Mouse (Mus musculus): ENCODE data around the gene Slc6a9. TPM values are rescaled to one million over a fixed set of nuclear protein-coding genes. Genes with fewer than 3 reads are reported as not detected.

The Slc6a9 gene
- polyA plus RNA-seq, 1 experiment from 2014 or later, result 7.4 TPM

DNA sequence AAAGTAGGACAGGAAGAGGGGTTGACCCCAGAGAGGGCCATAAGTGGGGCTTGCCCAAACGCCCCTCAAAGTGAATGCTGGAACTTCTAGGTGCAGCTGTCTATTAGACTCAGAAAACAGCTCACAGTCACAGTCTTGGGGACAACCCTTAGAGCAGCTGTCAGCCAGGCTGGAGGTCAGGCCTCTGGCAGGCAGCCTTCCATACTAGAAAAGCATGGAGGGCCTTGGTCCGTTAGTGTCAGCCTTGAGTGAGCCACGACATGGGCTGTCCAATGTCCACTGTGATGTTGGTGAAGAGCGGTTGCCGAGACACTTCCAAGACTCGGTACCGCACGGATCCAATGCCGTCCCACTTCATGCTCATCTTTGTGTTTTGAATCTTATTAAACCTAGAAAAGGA lies 39.3 kb downstream of the Slc6a9 start:
- WGBS, result 92% methylated on average over 9 of the region's 9 CpGs

DNA sequence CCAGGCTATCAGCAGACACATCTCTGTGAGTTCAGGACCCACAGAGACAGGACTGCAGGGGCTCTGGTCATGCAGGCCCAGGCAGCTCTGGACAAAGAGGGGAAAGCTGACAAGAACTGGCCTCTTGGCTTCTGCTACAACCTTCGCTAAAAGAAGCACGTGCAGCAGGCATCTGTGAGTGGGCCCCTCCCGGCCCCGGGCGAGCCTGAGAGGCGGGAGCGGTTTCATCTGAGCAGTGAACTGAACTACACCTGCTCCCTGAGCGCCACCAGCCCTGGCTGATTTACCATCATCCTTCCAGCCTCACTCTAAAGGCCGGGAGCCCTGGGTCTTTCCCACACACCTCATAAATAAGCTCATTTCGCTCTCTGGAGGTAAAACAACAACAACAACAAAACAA lies 44.0 kb downstream of the Slc6a9 start:
- no peaks in the 10 kb centered on the region for H3K27me3 ChIP-seq (ENCODE audit: control insufficient read depth, insufficient read depth, low read length)
- H3K4me1 ChIP-seq (ENCODE audit: control insufficient read depth, insufficient read depth, low read length), result peaks cover 8% of the 10 kb centered on the region
- H3K36me3 ChIP-seq (ENCODE audit: control insufficient read depth, insufficient read depth, low read length), result peaks cover 15% of the 10 kb centered on the region
- no peak overlapping the region for H3K9ac ChIP-seq (ENCODE audit: low read length)
- no peak overlapping the region for H3K4me2 ChIP-seq (ENCODE audit: low read depth)
- 70% methylated on average over 10 of the region's 10 CpGs for WGBS
- no peak for ATAC-seq (ENCODE audit: insufficient read depth, low FRiP score, low TSS enrichment)
- DNase-seq (ENCODE audit: low spot score), result no peak
- no peak overlapping the region for H3K27ac ChIP-seq (ENCODE audit: low read depth, low read length)
- no peak overlapping the region for H3K4me3 ChIP-seq (ENCODE audit: low read depth, low read length)
- no peaks in the 10 kb centered on the region for H3K9me3 ChIP-seq (ENCODE audit: control insufficient read depth, low read length)

More for the DNA sequence above, 39.3 kb downstream of the Slc6a9 start:
- no peaks in the 10 kb centered on the region for H3K9me3 ChIP-seq (ENCODE audit: control insufficient read depth, low read length)
- H3K27me3 ChIP-seq (ENCODE audit: control insufficient read depth, insufficient read depth, low read length), result no peaks in the 10 kb centered on the region
- H3K27ac ChIP-seq (ENCODE audit: low read depth, low read length), result no peak overlapping the region
- no peak overlapping the region for H3K4me2 ChIP-seq (ENCODE audit: low read depth)
- no peak for DNase-seq (ENCODE audit: low spot score)
- ATAC-seq (ENCODE audit: insufficient read depth, low FRiP score, low TSS enrichment), result no peak
- H3K36me3 ChIP-seq (ENCODE audit: control insufficient read depth, insufficient read depth, low read length), result peaks cover 13% of the 10 kb centered on the region
- H3K4me3 ChIP-seq (ENCODE audit: low read depth, low read length), result no peak overlapping the region
- H3K4me1 ChIP-seq (ENCODE audit: control insufficient read depth, insufficient read depth, low read length), result peaks cover 9% of the 10 kb centered on the region; the same call in 1 of the 2 replicates
- no peak overlapping the region for H3K9ac ChIP-seq (ENCODE audit: low read length)

- Histone ChIP-seq H3K4me3 (ENCODE audit: low read depth, low read length) (no peak overlapping the region), H3K4me2 (ENCODE audit: low read depth) (no peak overlapping the region), H3K4me1 (ENCODE audit: control insufficient read depth, insufficient read depth, low read length) (peaks cover 12% of the 10 kb centered on the region), H3K9me3 (ENCODE audit: control insufficient read depth, low read length) (no peaks in the 10 kb centered on the region), H3K27me3 (ENCODE audit: control insufficient read depth, insufficient read depth, low read length) (no peaks in the 10 kb centered on the region), H3K9ac (ENCODE audit: low read length) (no peak overlapping the region), H3K27ac (ENCODE audit: low read depth, low read length) (no peak overlapping the region), H3K36me3 (ENCODE audit: control insufficient read depth, insufficient read depth, low read length) (peaks cover 15% of the 10 kb centered on the region)
- DNase-seq (ENCODE audit: low spot score), result no peak
- 84% methylated on average over 5 of the region's 5 CpGs for WGBS
- no peak for ATAC-seq (ENCODE audit: insufficient read depth, low FRiP score, low TSS enrichment)
Observed at GRCm38 (mm10) chr4:117878703-117879102, 44.4 kb downstream of the Slc6a9 start.

- H3K4me2 ChIP-seq (ENCODE audit: low read depth), result peak within 1 kb of the TSS; percentile 72
- WGBS, result under 1% methylated on average over 81 of the region's 103 CpGs
- H3K27me3 ChIP-seq (ENCODE audit: control insufficient read depth, insufficient read depth, low read length), result no peaks in the 10 kb centered on the region
- H3K27ac ChIP-seq (ENCODE audit: low read depth, low read length), result peak within 1 kb of the TSS; percentile 63; the same call in 1 of the 2 replicates
- H3K36me3 ChIP-seq (ENCODE audit: control insufficient read depth, insufficient read depth, low read length), result peaks cover 6% of the 10 kb centered on the region
- ATAC-seq (ENCODE audit: insufficient read depth, low FRiP score, low TSS enrichment), result peak; percentile 48
- peak within 1 kb of the TSS; percentile 88 for H3K9ac ChIP-seq (ENCODE audit: low read length)
- peaks cover 23% of the 10 kb centered on the region for H3K4me1 ChIP-seq (ENCODE audit: control insufficient read depth, insufficient read depth, low read length)
- H3K9me3 ChIP-seq (ENCODE audit: control insufficient read depth, low read length), result no peaks in the 10 kb centered on the region
- peak; percentile 77 for DNase-seq (ENCODE audit: low spot score)
- H3K4me3 ChIP-seq (ENCODE audit: low read depth, low read length), result peak within 1 kb of the TSS; percentile 80
Observed at GRCm38 (mm10) chr4:117882701-117883691, 48.7 kb downstream of the Slc6a9 start, which contains the start of gene B4galt2. B4galt2 (minus strand) TSS chr4:117883487.

DNA sequence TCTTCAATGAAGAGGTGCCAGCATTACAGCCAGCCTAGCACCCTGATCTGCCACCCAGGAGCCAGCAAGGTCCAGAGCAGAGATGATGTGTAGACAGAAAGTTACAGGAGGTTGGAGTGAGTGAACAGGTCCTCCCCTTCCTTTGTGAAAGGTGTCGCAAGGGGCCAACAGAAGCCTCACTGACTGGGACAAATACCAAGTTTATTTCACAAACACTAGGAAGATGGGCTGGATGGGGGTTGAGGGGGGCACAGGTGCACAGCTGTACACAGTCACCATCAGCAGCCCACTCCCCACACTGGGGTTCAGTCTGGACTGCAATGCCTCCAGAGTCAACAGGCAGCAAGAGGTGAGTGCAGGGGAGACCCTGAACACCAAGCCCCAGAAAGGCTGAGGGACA lies 49.8 kb downstream of the Slc6a9 start:
- peaks cover 3% of the 10 kb centered on the region; the same call in 1 of the 2 replicates for H3K36me3 ChIP-seq (ENCODE audit: control insufficient read depth, insufficient read depth, low read length)
- peak overlapping the region; percentile 72; the same call in 1 of the 2 replicates for H3K4me2 ChIP-seq (ENCODE audit: low read depth)
- no peaks in the 10 kb centered on the region for H3K27me3 ChIP-seq (ENCODE audit: control insufficient read depth, insufficient read depth, low read length)
- no peaks in the 10 kb centered on the region for H3K9me3 ChIP-seq (ENCODE audit: control insufficient read depth, low read length)
- H3K4me1 ChIP-seq (ENCODE audit: control insufficient read depth, insufficient read depth, low read length), result peaks cover 20% of the 10 kb centered on the region
- peak overlapping the region; percentile 14; the same call in 1 of the 2 replicates for H3K9ac ChIP-seq (ENCODE audit: low read length)
- no peak overlapping the region; the same call in 1 of the 2 replicates for H3K4me3 ChIP-seq (ENCODE audit: low read depth, low read length)
- WGBS, result no CpG with 5 or more reads among the region's 1 CpGs
- H3K27ac ChIP-seq (ENCODE audit: low read depth, low read length), result no peak overlapping the region
- DNase-seq (ENCODE audit: low spot score), result no peak
- no peak for ATAC-seq (ENCODE audit: insufficient read depth, low FRiP score, low TSS enrichment)

DNA sequence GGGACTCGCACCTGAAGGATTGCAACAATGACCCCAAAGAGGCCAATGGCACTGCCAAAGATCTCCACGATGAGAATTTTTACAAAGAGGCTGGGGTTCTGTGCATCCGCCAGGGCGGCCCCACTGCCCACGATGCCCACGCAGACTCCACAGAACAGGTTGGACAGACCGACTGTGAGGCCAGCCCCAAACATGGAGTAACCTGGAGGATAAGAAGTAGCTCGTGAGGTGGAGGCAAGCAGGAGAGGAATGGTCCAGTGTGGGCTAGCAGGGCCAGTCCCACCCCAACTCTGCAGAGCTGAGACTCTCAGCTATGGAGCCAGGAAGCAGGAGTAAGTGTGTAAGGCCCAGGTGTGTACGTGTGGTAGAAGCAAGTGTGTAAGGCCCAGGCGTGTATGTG lies 50.8 kb downstream of the Slc6a9 start:
- Histone ChIP-seq H3K36me3 (ENCODE audit: control insufficient read depth, insufficient read depth, low read length) (peaks cover 3% of the 10 kb centered on the region; the same call in 1 of the 2 replicates), H3K4me2 (ENCODE audit: low read depth) (no peak overlapping the region), H3K9me3 (ENCODE audit: control insufficient read depth, low read length) (no peaks in the 10 kb centered on the region), H3K9ac (ENCODE audit: low read length) (no peak overlapping the region), H3K4me3 (ENCODE audit: low read depth, low read length) (no peak overlapping the region), H3K27me3 (ENCODE audit: control insufficient read depth, insufficient read depth, low read length) (no peaks in the 10 kb centered on the region), H3K27ac (ENCODE audit: low read depth, low read length) (no peak overlapping the region), H3K4me1 (ENCODE audit: control insufficient read depth, insufficient read depth, low read length) (peaks cover 20% of the 10 kb centered on the region)
- ATAC-seq (ENCODE audit: insufficient read depth, low FRiP score, low TSS enrichment) (no peak), DNase-seq (ENCODE audit: low spot score) (no peak)
- WGBS, result 92% methylated on average over 10 of the region's 10 CpGs

DNA sequence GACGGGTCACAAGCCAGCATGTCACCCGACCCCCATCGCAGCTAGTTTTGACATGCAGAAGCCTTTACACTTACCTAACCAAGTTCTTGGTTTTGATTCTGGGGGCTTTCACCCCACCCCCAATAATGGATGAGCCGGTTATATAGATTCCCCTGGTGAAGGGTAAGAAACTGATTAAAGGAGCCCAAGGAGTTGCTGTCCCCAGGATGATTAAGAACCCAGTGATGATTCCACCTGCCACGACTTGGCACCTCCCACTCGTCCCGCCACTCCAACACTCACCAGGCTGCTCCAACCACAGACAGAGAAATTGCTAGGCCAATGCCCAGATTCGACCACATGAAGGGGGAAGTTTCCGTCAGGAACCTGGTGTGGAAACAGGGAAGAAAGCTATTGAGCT lies 51.7 kb downstream of the Slc6a9 start:
- peaks cover 3% of the 10 kb centered on the region; the same call in 1 of the 2 replicates for H3K36me3 ChIP-seq (ENCODE audit: control insufficient read depth, insufficient read depth, low read length)
- no peak for ATAC-seq (ENCODE audit: insufficient read depth, low FRiP score, low TSS enrichment)
- H3K9ac ChIP-seq (ENCODE audit: low read length), result no peak overlapping the region
- H3K4me1 ChIP-seq (ENCODE audit: control insufficient read depth, insufficient read depth, low read length), result peaks cover 20% of the 10 kb centered on the region
- no peak overlapping the region for H3K27ac ChIP-seq (ENCODE audit: low read depth, low read length)
- peak overlapping the region; percentile 83; the same call in 1 of the 2 replicates for H3K4me3 ChIP-seq (ENCODE audit: low read depth, low read length)
- H3K27me3 ChIP-seq (ENCODE audit: control insufficient read depth, insufficient read depth, low read length), result no peaks in the 10 kb centered on the region
- no peaks in the 10 kb centered on the region for H3K9me3 ChIP-seq (ENCODE audit: control insufficient read depth, low read length)
- WGBS, result 86% methylated on average over 9 of the region's 9 CpGs
- peak overlapping the region; percentile 77 for H3K4me2 ChIP-seq (ENCODE audit: low read depth)
- no peak for DNase-seq (ENCODE audit: low spot score)

- H3K9me3 ChIP-seq (ENCODE audit: control insufficient read depth, low read length), result no peaks in the 10 kb centered on the region
- DNase-seq (ENCODE audit: low spot score) (no peak), ATAC-seq (ENCODE audit: insufficient read depth, low FRiP score, low TSS enrichment) (0 out of 2 replicates have a peak, but pooled peaks have one; percentile 3)
- peaks cover 22% of the 10 kb centered on the region for H3K4me1 ChIP-seq (ENCODE audit: control insufficient read depth, insufficient read depth, low read length)
- H3K4me3 ChIP-seq (ENCODE audit: low read depth, low read length), result peak overlapping the region; percentile 83
- H3K36me3 ChIP-seq (ENCODE audit: control insufficient read depth, insufficient read depth, low read length), result peaks cover 3% of the 10 kb centered on the region; the same call in 1 of the 2 replicates
- peak overlapping the region; percentile 75 for H3K9ac ChIP-seq (ENCODE audit: low read length)
- no peak overlapping the region for H3K27ac ChIP-seq (ENCODE audit: low read depth, low read length)
- WGBS, result 2% methylated on average over 24 of the region's 24 CpGs
- no peaks in the 10 kb centered on the region for H3K27me3 ChIP-seq (ENCODE audit: control insufficient read depth, insufficient read depth, low read length)
- H3K4me2 ChIP-seq (ENCODE audit: low read depth), result peak overlapping the region; percentile 77
Observed at GRCm38 (mm10) chr4:117886644-117887043, 52.3 kb downstream of the Slc6a9 start.
